Mouse (Mus musculus): ENCODE data around the gene Lag3.

DNA sequence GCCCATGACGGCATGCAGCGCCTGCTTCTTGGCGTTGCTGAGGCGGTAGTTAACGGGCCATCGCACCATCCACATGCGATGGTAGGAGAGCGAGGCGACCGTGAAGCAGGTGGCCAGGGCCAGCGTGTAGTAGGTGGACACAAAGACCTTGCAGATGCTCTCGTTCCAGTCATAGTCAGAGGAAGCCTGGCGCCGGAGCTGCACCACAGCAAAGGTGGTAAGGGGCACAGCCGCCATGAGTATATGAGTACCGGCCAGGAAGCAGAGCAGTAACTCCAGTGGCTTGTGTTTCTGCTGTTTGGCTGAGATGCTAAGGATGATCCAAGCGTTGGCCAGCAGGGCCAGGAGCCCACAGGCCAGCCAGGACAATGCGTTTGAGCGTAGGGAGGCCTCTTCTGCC is 50.2 kb downstream of the Lag3 start:
- TF ChIP-seq CTCF (IDR thresholded peaks at IDR 0.05; ENCODE audit: control insufficient read depth, insufficient read depth, insufficient read length) (no peak), MAX (IDR thresholded peaks at IDR 0.05) (no peak), CEBPB (IDR thresholded peaks at IDR 0.05; ENCODE audit: low read depth) (no peak), MYOG (IDR thresholded peaks at IDR 0.05; ENCODE audit: control insufficient read depth, extremely low read depth, insufficient read length) (no peak), MYOD1 (IDR thresholded peaks at IDR 0.05; ENCODE audit: control insufficient read depth, insufficient read length, low read depth) (no peak)

All from C2C12 (cell line).